Mouse (Mus musculus): ENCODE measurements at regions not wholly inside any gene's neighbourhood (a gene's known extent, or its start where the extent isn't known, plus 50 kb on each side); places are given as distances from the start of the nearest gene placed in this dataset.

- no peak for TF ChIP-seq CTCF (conservative IDR thresholded peaks at IDR 0.05; ENCODE audit: low read length)
- TF ChIP-seq NANOG (IDR thresholded peaks at IDR 0.05; ENCODE audit: borderline replicate concordance, low read length) = no peak
Observed at GRCm38 (mm10) chr2:128337192-128337591, 211.4 kb downstream of the Bcl2l11 start.

Data from E14TG2a.4 (cell line).